Mouse (Mus musculus) heart, embryonic 11.5 days (tissue): ENCODE data around the gene Ak5. TPM values are rescaled to one million over a fixed set of nuclear protein-coding genes. Genes with fewer than 3 reads are reported as not detected.

ENCODE experiments used
- ATAC-seq: fragments of 200-750 bp; cut with Nextera tagmentation; replicated peaks from 2 replicates; pipeline ENCODE4 v1.8.0; 2017; ENCODE audit warnings: moderate library complexity; ENCODE audit not compliant: insufficient number of reproducible peaks, low FRiP score, low TSS enrichment
- H3K27ac ChIP-seq: fragments of 300-500 bp; sonication (generic); 2 replicates; pipeline ENCODE4 v1.5.1; 2014; ENCODE audit warnings: mild to moderate bottlenecking, low read depth, low read length
- H3K27me3 ChIP-seq: fragments of 300-500 bp; sonication (generic); 2 replicates; pipeline ENCODE4 v1.6.1; 2014; ENCODE audit warnings: mild to moderate bottlenecking, low read length, mixed read lengths; ENCODE audit not compliant: control insufficient read depth, insufficient read depth
- H3K36me3 ChIP-seq: fragments of 300-500 bp; sonication (generic); 2 replicates; pipeline ENCODE4 v1.6.1; 2014; ENCODE audit warnings: mild to moderate bottlenecking, low read length, moderate library complexity, mixed read lengths; ENCODE audit not compliant: control insufficient read depth, insufficient read depth
- H3K4me1 ChIP-seq: fragments of 300-500 bp; sonication (generic); 2 replicates; pipeline ENCODE4 v1.6.1; 2014; ENCODE audit warnings: low read length; ENCODE audit not compliant: control insufficient read depth, insufficient read depth
- H3K4me2 ChIP-seq: fragments of 300-500 bp; sonication (generic); 2 replicates; pipeline ENCODE4 v1.6.1; 2014; ENCODE audit warnings: mild to moderate bottlenecking, moderate library complexity
- H3K4me3 ChIP-seq: fragments of 300-500 bp; sonication (generic); 2 replicates; pipeline ENCODE4 v1.5.1; 2014; ENCODE audit warnings: low read depth, low read length
- H3K9ac ChIP-seq: fragments of 300-500 bp; sonication (generic); 2 replicates; pipeline ENCODE4 v1.6.1; 2014; ENCODE audit warnings: mild to moderate bottlenecking, low read depth, low read length, moderate library complexity
- H3K9me3 ChIP-seq: fragments of 300-500 bp; sonication (generic); replicated peaks from 2 replicates; pipeline ENCODE4 v1.6.1; 2016; ENCODE audit warnings: low read length; ENCODE audit not compliant: control insufficient read depth
- WGBS: fragments of 180-500 bp; shearing (Covaris S2); extraction: QIAGEN DNeasy Blood & Tissue Kit; methylation state at CpG from one replicate; pipeline ENCODE4 v1.1.7; 2014; ENCODE audit not compliant: insufficient replicate concordance; 5-methylcytosine and 5-hydroxymethylcytosine counted together
- polyA plus RNA-seq: library from polyadenylated mRNA; unstranded; fragments of >200 nt; fragmentation: Nextera tagmentation; extraction: Ambion mirVana; gene quantifications from 2 replicates; pipeline ENCODE4 v1.2.1, GENCODE M21; 2014

Ak5 gene
- polyA plus RNA-seq, 1 experiment from 2014 or later = 1.9 TPM

DNA sequence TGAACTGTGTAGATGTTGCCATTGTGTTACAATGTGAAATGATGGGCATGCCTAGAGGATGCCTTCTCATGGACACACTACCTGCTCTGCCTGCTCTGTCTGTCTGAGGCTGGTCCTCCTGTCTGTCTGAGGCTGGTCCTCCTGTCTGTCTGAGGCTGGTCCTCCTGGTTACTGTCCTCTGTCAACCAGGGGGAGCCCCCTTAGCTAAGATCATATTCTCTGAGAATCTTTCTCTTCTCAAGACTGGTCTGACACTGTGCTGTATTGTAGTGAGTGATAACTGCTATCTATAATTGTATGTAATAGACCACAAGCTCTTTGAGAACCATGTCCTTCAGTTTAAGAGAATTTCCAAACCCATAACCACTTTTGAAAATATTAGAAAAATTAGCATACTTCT is 232.6 kb downstream of the Ak5 start:
- Histone ChIP-seq H3K4me3 (no peak overlapping the region), H3K9me3 (no peaks in the 10 kb centered on the region), H3K4me2 (no peak overlapping the region), H3K36me3 (0 out of 2 replicates have a peak, but pooled peaks cover 4% of the 10 kb centered on the region), H3K27me3 (no peaks in the 10 kb centered on the region), H3K27ac (no peak overlapping the region), H3K4me1 (no peaks in the 10 kb centered on the region), H3K9ac (no peak overlapping the region)
- ATAC-seq = no peak

DNA sequence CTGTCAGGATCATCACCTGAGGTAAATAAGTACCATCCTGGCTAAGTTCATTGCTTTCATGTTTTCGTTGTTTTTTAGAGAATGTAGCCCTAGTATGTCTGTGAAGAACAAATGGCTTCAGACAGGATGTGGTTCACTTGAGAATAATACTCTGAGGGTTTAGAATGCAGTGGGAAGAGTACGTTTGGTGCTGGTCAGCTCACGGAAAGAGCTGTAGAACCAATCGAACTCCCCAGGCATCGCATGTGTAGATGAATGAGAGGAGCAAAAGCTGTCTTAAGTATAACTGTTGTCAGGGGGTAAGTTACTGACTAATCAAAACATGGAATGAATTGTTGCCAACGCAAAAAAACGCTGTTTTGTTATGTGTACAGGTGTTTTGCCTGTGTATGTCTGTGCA is 235.5 kb downstream of the Ak5 start:
- H3K9ac ChIP-seq = no peak overlapping the region
- H3K4me2 ChIP-seq = no peak overlapping the region
- ATAC-seq = no peak
- no peaks in the 10 kb centered on the region for H3K4me1 ChIP-seq
- 93% methylated on average over 7 of the region's 7 CpGs for WGBS
- 0 out of 2 replicates have a peak, but pooled peaks cover 1% of the 10 kb centered on the region for H3K36me3 ChIP-seq
- H3K27ac ChIP-seq = no peak overlapping the region
- no peak overlapping the region for H3K4me3 ChIP-seq
- H3K27me3 ChIP-seq = no peaks in the 10 kb centered on the region
- H3K9me3 ChIP-seq = no peaks in the 10 kb centered on the region

DNA sequence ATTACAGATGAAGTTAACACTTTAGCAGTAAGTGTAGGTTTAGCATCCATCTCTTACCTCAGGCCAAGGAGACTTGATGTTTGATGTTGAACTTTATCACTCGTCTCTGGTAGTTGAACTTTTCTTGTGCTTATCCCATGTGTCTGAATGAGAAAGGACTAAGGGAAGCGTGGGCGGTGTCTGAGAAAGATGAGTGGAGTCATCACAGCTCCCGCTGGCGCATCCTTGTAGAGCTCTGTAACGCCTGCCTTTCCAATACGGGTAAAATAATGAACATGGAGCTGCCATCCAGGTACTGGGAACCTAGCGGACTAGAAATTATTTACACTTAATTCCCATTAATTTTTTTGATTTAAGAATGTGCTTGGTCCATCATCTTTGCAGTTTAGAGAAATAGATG is 239.2 kb downstream of the Ak5 start:
- no peak overlapping the region for H3K4me3 ChIP-seq
- WGBS = 93% methylated on average over 8 of the region's 8 CpGs
- no peaks in the 10 kb centered on the region for H3K27me3 ChIP-seq
- no peaks in the 10 kb centered on the region for H3K9me3 ChIP-seq
- no peak for ATAC-seq
- H3K4me2 ChIP-seq = no peak overlapping the region
- H3K27ac ChIP-seq = no peak overlapping the region
- 0 out of 2 replicates have a peak, but pooled peaks cover 2% of the 10 kb centered on the region for H3K36me3 ChIP-seq
- H3K4me1 ChIP-seq = no peaks in the 10 kb centered on the region
- no peak overlapping the region for H3K9ac ChIP-seq

Other genes with a start within 250 kb of the Ak5 start
- 37.5 and 44.4 TPM in 2 replicates for gene Pigk, start 45.7 kb upstream of the Ak5 start, polyA plus RNA-seq